Mouse (Mus musculus) ES-Bruce4 (cell line): ENCODE results near the gene Hnrnpa3.

Source experiments
- CTCF ChIP-seq: IDR thresholded peaks from one replicate; pipeline ENCODE4 v1.8.1; 2011; ENCODE audit warnings: low read depth, low read length
- EP300 ChIP-seq: IDR thresholded peaks from 2 replicates; pipeline ENCODE4 v1.6.1; 2011; ENCODE audit warnings: low read depth, low read length; ENCODE audit not compliant: insufficient read depth
- POLR2A ChIP-seq: IDR thresholded peaks from one replicate; pipeline ENCODE4 v1.8.1; 2011; ENCODE audit warnings: low read length; ENCODE audit not compliant: insufficient read depth

DNA sequence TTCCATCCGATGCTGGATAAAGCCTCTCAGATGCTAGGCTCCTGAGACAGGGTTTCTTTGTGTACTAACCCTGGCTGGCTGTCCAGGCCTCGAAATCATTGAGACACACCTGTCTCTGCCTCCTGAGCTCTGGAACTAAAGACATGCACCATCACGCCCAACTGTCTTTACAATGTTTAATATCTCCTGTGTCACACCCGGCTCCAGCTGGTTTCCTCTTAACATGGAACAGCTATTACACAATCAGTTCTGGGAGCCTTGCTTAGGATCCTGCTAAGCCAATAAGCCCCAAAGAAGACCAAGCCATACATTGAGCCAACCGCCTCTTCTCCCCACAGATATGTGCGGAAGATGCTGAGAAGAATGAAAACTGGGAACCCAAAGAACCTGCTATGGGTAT lies 44.5 kb upstream of the Hnrnpa3 start:
- TF ChIP-seq CTCF (no peak), EP300 (no peak), POLR2A (no peak)
